Mouse (Mus musculus) cortical plate, adult 2 months (tissue): ENCODE measurements around the gene Gm17469. TPM values are rescaled to one million over a fixed set of nuclear protein-coding genes. Genes with fewer than 3 reads are reported as not detected.
"Not testable (repeated sequence)": the region's sequence is repeated elsewhere in the genome, so short reads cannot be mapped to it uniquely, and the experiment has no call there.

Experiments
- H3K27ac ChIP-seq: fragments of 200-500 bp; 2 replicates; pipeline ENCODE4 v1.5.1; 2012; ENCODE audit warnings: low read length, control low read depth, inconsistent platforms; ENCODE audit not compliant: insufficient read depth
- H3K4me1 ChIP-seq: fragments of 200-500 bp; 2 replicates; pipeline ENCODE4 v1.6.1; 2011; ENCODE audit warnings: low read length; ENCODE audit not compliant: control insufficient read depth, insufficient read depth
- H3K4me3 ChIP-seq: fragments of 200-500 bp; 2 replicates; pipeline ENCODE4 v1.5.1; 2011; ENCODE audit warnings: mild to moderate bottlenecking, low read length, control low read depth; ENCODE audit not compliant: insufficient read depth
- polyA plus RNA-seq: library from polyadenylated mRNA; depleted of rRNA; stranded (reverse); fragments of >200 nt; gene quantifications from 2 replicates; pipeline ENCODE4 v1.2.3, GENCODE M21; 2012; rRNA removed

Gene Gm17469
- polyA plus RNA-seq = not detected in 2 replicates

GRCm38 (mm10) chrX:124629593-124629992 is at the start of gene Gm17469:
Gm17469 (plus strand) TSS chrX:124629893.
- H3K4me3 ChIP-seq, H3K27ac ChIP-seq, H3K4me1 ChIP-seq: not testable (repeated sequence)

Other genes with a start within 250 kb of the Gm17469 start
- gene Gm17584, start 129.3 kb upstream of the Gm17469 start, polyA plus RNA-seq = not detected in 2 replicates